Mouse (Mus musculus) CD8-positive naive resting alpha-beta T cell, adult 2 months (primary cell): Measurements from ENCODE around the gene Phip.
A peak's percentile ranks its signal among the peaks of the same experiment; 100 is the strongest.

Experiments
- DNase-seq, 2 experiments: peaks; one replicate each; pipeline ENCODE4 v3.0.0; 2022; ENCODE audit warnings: low read depth in 2 of 2, low spot score in 2 of 2

Gene Phip

GRCm38 (mm10) chr9:82877078-82877477, 98.2 kb downstream of the Phip start:
- no peak for DNase-seq

- no peak for DNase-seq
Observed at GRCm38 (mm10) chr9:82867698-82868097, 107.6 kb downstream of the Phip start.

- DNase-seq, result no peak
Observed at GRCm38 (mm10) chr9:82866121-82866520, 109.2 kb downstream of the Phip start.

- no peak for DNase-seq
Observed at GRCm38 (mm10) chr9:82861775-82862430, 113.4 kb downstream of the Phip start.

GRCm38 (mm10) chr9:82861316-82861715, 114.0 kb downstream of the Phip start:
- no peak for DNase-seq

- no peak for DNase-seq
Observed at GRCm38 (mm10) chr9:82860805-82861204, 114.5 kb downstream of the Phip start.

- DNase-seq, result no peak
Observed at GRCm38 (mm10) chr9:82856241-82856640, 119.1 kb downstream of the Phip start.

- no peak for DNase-seq
Observed at GRCm38 (mm10) chr9:82854973-82855614, 120.2 kb downstream of the Phip start.

GRCm38 (mm10) chr9:82854040-82854439, 121.3 kb downstream of the Phip start:
- no peak for DNase-seq

GRCm38 (mm10) chr9:82842671-82843070, 132.6 kb downstream of the Phip start:
- DNase-seq, result no peak

GRCm38 (mm10) chr9:82835921-82836320, 139.4 kb downstream of the Phip start:
- DNase-seq, result no peak

- no peak for DNase-seq
Observed at GRCm38 (mm10) chr9:82831891-82832290, 143.4 kb downstream of the Phip start.

- peak; percentile 75 to 78 for DNase-seq
Observed at GRCm38 (mm10) chr9:82829693-82830430, 145.5 kb downstream of the Phip start.

- no peak for DNase-seq
Observed at GRCm38 (mm10) chr9:82829007-82829689, 146.2 kb downstream of the Phip start, which contains the start of gene Irak1bp1. Irak1bp1 (plus strand) TSS chr9:82829540.

GRCm38 (mm10) chr9:82826426-82826825, 148.9 kb downstream of the Phip start:
- DNase-seq, result no peak
